Mouse (Mus musculus): ENCODE measurements at regions not wholly inside any gene's neighbourhood (a gene's known extent, or its start where the extent isn't known, plus 50 kb on each side); places are given as distances from the start of the nearest gene placed in this dataset.
A peak's percentile ranks its signal among the peaks of the same experiment; 100 is the strongest.

- TF ChIP-seq CTCF (IDR thresholded peaks at IDR 0.05) = no peak
- Histone ChIP-seq H3K4me3 (no peak overlapping the region), H3K27ac (no peak overlapping the region)
- no peak for DNase-seq (ENCODE audit: extremely low spot score in 1 of 2, low spot score in 2 of 2)
- intact Hi-C loops (cut with DNase I) = no loop called here
Measured at GRCm38 (mm10) chr6:100517662-100518061, 153.3 kb downstream of the Shq1 start.

- no peak overlapping the region for H3K4me3 ChIP-seq
- intact Hi-C loops (cut with DNase I) = no loop called here
- no peak for DNase-seq (ENCODE audit: extremely low spot score in 1 of 2, low spot score in 2 of 2)
- H3K27ac ChIP-seq = no peak overlapping the region
- peak; percentile 57 for TF ChIP-seq CTCF (IDR thresholded peaks at IDR 0.05)
Measured at GRCm38 (mm10) chr6:100512676-100513075, 158.3 kb downstream of the Shq1 start.

- no peak overlapping the region for H3K27ac ChIP-seq
- intact Hi-C loops (cut with DNase I) = no loop called here
- TF ChIP-seq CTCF (IDR thresholded peaks at IDR 0.05) = no peak
- no peak for DNase-seq (ENCODE audit: extremely low spot score in 1 of 2, low spot score in 2 of 2)
- H3K4me3 ChIP-seq = no peak overlapping the region
Measured at GRCm38 (mm10) chr6:100510676-100511075, 160.3 kb downstream of the Shq1 start.

GRCm38 (mm10) chr6:100505506-100506247 lies 165.3 kb downstream of the Shq1 start:
- Histone ChIP-seq H3K4me3 (no peak overlapping the region), H3K27ac (no peak overlapping the region)
- intact Hi-C loops (cut with DNase I) = no loop called here
- DNase-seq (ENCODE audit: extremely low spot score in 1 of 2, low spot score in 2 of 2) = no peak
- TF ChIP-seq CTCF (IDR thresholded peaks at IDR 0.05) = no peak

- Histone ChIP-seq H3K4me3 (no peak overlapping the region), H3K27ac (no peak overlapping the region)
- peak in 1 of 2 experiments; percentile 44 for DNase-seq (ENCODE audit: extremely low spot score in 1 of 2, low spot score in 2 of 2)
- intact Hi-C loops (cut with DNase I) = no loop called here
- TF ChIP-seq CTCF (IDR thresholded peaks at IDR 0.05) = no peak
Measured at GRCm38 (mm10) chr6:100502961-100503782, 167.8 kb downstream of the Shq1 start.

- intact Hi-C loops (cut with DNase I) = no loop called here
- no peak for TF ChIP-seq CTCF (IDR thresholded peaks at IDR 0.05)
- no peak for DNase-seq (ENCODE audit: extremely low spot score in 1 of 2, low spot score in 2 of 2)
- no peak overlapping the region for H3K4me3 ChIP-seq
- H3K27ac ChIP-seq = no peak overlapping the region
Measured at GRCm38 (mm10) chr6:100502139-100502538, 168.8 kb downstream of the Shq1 start.

GRCm38 (mm10) chr6:100500741-100501140 lies 170.2 kb downstream of the Shq1 start:
- no peak for TF ChIP-seq CTCF (IDR thresholded peaks at IDR 0.05)
- intact Hi-C loops (cut with DNase I) = no loop called here
- no peak overlapping the region for H3K4me3 ChIP-seq
- no peak for DNase-seq (ENCODE audit: extremely low spot score in 1 of 2, low spot score in 2 of 2)
- H3K27ac ChIP-seq = no peak overlapping the region

GRCm38 (mm10) chr6:100500060-100500459 lies 170.9 kb downstream of the Shq1 start:
- Histone ChIP-seq H3K27ac (no peak overlapping the region), H3K4me3 (no peak overlapping the region)
- intact Hi-C loops (cut with DNase I) = no loop called here
- no peak for DNase-seq (ENCODE audit: extremely low spot score in 1 of 2, low spot score in 2 of 2)
- no peak for TF ChIP-seq CTCF (IDR thresholded peaks at IDR 0.05)

- Histone ChIP-seq H3K27ac (no peak overlapping the region), H3K4me3 (no peak overlapping the region)
- intact Hi-C loops (cut with DNase I) = no loop called here
- TF ChIP-seq CTCF (IDR thresholded peaks at IDR 0.05) = no peak
- no peak for DNase-seq (ENCODE audit: extremely low spot score in 1 of 2, low spot score in 2 of 2)
Measured at GRCm38 (mm10) chr6:100498861-100499271, 172.1 kb downstream of the Shq1 start.

- DNase-seq (ENCODE audit: extremely low spot score in 1 of 2, low spot score in 2 of 2) = no peak
- TF ChIP-seq CTCF (IDR thresholded peaks at IDR 0.05) = no peak
- no peak overlapping the region for H3K27ac ChIP-seq
- intact Hi-C loops (cut with DNase I) = no loop called here
- H3K4me3 ChIP-seq = no peak overlapping the region
Measured at GRCm38 (mm10) chr6:100498126-100498525, 172.8 kb downstream of the Shq1 start.

GRCm38 (mm10) chr6:100496135-100496534 lies 174.8 kb downstream of the Shq1 start:
- DNase-seq (ENCODE audit: extremely low spot score in 1 of 2, low spot score in 2 of 2) = no peak
- no peak for TF ChIP-seq CTCF (IDR thresholded peaks at IDR 0.05)
- Histone ChIP-seq H3K4me3 (no peak overlapping the region), H3K27ac (no peak overlapping the region)
- intact Hi-C loops (cut with DNase I) = no loop called here

GRCm38 (mm10) chr6:100495131-100495530 lies 175.8 kb downstream of the Shq1 start:
- DNase-seq (ENCODE audit: extremely low spot score in 1 of 2, low spot score in 2 of 2) = peak in 1 of 2 experiments; percentile 54
- Histone ChIP-seq H3K4me3 (no peak overlapping the region), H3K27ac (no peak overlapping the region)
- intact Hi-C loops (cut with DNase I) = no loop called here
- no peak for TF ChIP-seq CTCF (IDR thresholded peaks at IDR 0.05)
